Mouse (Mus musculus): ENCODE results near the gene Tnfrsf19.

The Tnfrsf19 gene

DNA sequence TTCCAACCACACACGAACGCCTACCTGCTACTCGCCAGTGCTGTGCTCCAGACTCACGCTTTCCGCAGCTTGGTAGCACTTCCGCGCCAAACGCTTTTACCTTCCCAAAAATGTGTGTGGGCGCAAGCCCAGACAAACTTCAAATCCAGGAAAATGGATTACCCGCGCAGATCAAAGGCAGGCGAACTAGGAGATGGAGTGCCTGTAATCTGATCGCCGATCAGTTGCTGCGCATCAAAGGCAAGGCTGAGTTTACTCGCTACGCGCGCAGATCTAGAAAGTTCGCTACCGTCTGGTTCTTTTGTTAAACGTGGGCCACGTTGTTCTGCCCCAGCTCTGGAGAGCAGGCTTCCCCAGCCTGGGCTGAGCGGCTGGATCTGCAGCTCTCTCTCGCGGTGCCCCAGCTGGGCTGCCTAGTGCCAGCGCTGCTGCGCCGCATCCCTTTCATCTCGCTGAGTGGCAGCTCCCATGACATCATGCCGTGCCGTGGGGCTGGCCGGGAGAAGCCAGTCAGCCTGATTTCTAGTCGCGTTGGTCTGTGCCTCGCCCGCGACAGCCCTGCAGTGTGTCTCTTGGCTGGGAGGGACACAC lies at the start of gene Tnfrsf19:
TSS of gene Tnfrsf19 (minus strand) at position 400 of the 591 bp plus-strand sequence.
- DNase-seq: peak; percentile 78 to 85

DNA sequence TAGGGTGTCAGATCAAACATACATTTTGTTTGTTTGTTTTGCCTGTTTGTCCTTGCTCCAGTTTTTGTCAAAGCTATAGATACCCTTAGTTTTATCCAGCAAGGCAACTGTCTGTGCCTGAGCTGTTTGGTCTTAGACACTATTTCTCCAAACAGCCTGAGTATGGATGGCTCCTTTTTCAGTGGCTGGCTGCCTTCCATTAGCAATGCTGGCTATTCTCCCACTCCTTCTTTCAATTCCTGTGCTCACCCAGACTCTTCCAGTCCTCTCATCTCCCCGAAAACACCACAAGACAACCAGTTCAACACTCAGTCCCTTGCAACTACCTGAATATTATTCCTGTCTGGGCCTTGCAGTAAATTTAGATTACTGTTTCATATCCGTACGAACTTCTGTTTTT lies 45.8 kb upstream of the Tnfrsf19 start:
- no peak for DNase-seq

DNA sequence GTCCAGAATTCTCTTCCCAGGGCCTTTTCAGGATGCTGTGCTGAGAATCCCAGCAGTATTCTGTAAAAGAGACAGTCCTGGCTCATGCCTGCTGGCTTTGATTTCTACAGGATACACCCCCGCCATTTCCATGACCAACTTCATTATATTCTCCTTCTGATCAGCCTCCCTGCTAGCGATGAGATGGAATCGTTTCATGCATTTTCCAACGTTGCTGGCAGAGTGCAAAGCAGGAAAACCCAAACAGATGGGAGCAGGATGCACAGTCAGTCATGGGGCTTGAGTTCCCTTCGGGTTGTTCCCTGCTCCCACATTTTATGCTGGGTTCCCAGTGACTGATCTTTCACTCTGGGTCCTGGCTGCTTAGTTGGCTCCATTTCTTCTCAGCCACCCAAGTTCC lies 44.7 kb upstream of the Tnfrsf19 start:
- no peak for DNase-seq

DNA sequence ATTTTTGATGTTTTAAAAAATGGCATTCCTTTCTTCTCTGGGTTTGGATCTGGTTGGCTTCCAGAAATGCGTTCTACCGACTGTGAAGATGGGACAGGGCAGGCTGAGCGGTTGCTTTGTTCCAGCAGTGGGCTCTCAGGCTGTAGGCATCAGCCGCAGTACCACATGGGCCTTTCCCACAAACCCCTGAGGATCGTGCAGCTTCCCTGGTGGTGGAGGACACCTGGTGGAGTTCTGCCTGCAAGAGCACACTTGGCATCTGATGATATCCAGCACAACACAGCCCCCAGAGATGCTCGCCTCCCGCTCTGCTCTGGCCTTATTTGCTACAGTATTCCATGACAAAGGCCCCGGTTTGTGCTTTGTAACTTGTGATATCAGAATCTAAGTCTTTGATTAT lies 41.9 kb upstream of the Tnfrsf19 start:
- DNase-seq: no peak

DNA sequence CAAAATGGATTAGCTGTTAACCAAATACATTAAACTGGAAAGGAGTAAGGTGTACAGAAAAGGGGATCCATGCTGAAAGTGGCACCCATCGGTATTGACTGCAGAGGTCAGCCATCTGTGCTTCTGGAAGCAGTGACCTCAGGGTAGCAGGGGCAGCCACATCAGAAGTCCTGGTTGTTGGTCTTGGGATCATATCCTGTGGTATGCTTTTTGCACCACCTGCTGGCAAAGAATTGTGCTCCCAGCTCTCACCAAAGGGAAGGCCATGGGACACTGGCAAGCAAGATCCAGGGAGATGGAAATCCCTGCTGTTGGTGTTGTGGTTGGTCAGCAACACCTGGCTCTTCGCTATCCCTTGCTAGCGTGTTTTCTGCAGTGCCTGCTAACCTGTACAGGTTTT lies 39.0 kb upstream of the Tnfrsf19 start:
- DNase-seq: peak; percentile 66 to 73

DNA sequence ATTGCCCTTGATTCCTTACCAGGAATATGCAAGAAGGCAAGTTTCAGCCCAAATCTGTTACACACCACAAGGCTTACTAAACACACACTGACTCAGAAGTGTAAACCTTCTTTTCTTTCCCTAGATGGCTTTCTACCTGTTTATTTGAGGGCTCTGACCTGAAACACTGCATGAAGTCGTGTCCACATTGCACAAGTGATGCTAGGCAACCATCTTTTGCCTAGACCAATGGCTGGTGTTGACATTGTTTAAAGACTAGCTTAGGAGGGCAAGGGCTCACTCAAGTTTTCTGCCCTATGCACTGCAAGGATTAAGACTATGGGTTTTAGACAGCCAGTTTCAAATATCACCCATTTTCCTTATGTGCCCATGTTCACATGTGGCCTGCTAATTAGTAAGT lies 23.3 kb upstream of the Tnfrsf19 start:
- no peak for DNase-seq

DNA sequence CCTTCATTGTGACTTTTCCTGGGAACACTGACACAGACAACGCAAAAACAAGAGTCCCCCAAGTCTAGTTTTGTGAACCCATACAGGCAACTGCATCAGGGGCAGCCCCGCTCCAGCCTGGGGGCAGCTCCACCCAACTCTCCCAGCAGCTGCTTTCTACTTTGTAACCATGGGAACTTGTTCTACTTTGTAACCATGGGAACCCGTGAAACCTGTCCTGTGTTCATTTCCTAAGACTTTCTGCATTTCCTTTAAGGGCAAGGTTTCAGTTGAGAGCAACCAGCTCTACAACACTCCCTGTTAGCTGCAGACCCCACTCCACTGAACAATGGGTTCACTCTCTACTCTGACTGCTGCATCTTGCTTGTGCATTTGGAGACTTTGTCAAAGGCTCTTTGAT lies 15.4 kb upstream of the Tnfrsf19 start:
- no peak for DNase-seq

DNA sequence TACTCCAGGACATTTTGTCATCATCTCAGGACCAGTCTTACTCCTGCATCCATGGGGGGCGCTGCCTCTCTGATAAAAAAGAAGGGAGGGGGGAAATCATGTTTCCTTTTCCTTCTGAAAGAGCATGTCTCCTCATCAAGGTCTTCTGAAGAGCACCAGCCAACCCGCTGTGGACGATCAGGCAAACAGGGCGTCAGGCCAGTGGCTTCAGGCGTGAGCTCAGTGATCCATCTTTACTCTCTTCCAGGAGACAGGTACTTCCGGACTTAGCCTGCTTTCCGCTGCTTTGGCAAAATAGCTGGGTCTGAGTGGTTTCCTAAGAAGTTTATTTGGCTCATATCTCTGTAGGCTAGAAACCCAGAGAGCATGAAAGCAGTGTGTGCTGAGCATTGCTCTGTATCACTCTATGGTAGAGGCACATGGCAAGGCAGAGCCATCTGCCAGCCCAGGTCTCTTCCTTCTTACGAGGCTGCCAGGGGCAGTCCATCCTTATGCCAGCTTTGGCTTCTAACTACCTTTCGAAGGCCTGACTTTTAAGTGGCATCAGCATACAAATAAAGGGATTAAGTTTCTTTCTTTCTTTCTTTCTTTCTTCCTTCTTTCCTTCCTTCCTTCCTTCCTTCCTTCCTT lies 13.1 kb upstream of the Tnfrsf19 start:
- DNase-seq: peak in 1 of 2 experiments; percentile 28

DNA sequence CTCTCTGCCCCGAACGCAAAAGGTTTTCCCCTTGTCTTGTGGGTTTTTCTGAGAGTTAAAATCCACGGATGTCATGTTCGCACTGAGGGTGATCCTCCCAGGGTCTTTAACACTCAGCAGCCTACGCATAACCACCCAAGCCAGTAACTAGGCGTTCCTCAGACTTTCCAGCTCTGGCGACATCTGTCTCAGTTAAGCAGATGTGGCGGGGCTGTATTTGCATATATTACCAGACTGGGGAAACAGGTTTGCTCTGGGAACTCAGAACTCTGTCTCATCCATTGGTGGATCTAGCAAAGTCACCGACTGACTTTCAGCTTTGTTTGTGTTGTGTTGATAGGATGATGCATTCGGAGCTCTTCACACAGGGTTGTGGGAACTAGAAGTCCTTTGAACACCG lies 10.7 kb upstream of the Tnfrsf19 start:
- no peak for DNase-seq

DNA sequence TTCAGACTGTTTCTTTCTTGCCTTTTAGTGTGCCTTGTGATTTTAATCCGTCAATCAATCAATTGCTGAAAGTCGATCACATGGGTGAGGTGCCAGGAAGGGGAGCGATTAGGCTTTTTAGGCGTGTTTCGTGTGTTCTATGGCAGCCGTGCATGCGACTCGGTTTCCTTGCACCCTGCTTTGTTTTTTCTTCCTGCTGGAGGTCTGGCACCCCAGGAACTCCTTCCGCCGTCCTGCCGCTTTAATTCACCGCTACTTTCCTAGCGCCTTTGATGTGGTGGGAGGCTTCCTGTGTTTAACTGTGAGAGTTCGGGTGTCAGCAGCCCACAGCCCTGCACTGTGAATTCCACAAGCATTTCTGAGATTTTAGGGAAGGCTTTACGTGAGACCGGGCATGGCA lies 10.2 kb upstream of the Tnfrsf19 start:
- peak in 1 of 2 experiments; percentile 34 for DNase-seq

DNA sequence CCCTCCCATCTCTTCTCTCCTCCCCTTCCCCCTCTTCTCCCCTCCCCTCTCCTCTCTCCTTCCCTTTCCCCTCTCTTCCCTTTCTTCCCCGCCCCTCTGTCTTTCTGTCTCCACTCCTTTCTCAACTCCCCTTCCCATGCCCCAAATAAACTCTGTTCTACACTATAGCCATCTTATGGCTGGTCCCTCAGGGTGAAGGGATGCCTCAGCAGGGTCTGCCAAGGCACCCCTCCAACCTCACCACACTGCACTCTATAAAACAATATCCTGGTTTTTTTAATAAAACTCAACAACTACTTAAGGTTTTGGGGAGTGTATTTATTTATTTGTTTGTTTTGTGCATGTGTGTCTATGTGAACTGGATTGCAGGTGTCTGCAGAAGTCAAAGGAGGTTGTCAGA lies 9.6 kb upstream of the Tnfrsf19 start:
- DNase-seq: no peak

DNA sequence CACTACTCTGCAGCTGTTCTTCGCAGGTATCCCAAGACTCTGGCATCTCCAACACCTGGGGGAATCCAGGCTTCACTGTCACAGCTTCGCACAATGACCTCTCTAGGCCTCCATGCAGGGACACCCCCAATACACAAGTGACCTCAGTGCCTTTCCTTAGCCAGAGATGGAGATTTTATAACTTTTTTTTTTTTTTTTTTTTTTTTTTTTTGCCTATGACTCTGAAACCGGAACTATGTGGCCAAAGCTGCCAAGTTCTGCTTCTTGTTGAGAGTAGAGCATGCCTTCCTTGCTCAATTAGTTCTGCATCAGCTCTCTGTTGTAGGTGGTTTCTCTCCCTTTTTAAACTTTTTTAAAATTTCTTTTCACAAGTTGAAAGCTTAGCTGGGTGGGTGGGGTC lies 5.9 kb upstream of the Tnfrsf19 start:
- no peak for DNase-seq

DNA sequence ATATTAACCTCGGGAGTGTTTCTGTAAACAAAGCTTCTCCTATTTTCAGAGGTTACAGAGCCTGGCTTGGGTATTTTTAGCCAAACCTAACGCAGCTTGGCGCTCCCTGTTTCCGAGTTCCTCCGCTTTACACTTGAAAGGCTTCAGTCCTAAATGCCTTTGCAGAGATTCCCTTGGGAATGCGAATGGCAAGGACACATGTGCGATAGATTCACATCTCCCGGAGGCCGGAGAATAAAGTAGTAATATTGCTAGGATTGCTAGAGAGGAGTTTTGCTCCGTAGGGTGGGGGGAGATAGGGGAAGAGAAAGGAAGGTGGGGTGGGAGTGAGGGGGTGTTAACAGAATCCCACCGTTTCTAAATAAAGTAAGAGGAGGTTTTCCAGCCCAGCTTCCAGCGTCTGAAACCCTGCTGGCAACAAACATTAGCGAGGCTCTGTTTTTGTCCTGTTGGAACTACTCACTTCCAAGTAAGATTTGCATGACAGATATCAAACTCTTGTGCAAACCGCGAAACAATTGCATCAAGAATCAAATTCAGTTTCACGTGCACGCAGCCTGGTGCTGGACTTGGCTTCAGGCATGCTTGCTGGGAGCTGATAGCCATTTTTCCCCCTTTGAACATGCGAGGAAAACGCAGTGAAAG lies 722 bp downstream of the Tnfrsf19 start:
- peak in 1 of 2 experiments; percentile 26 for DNase-seq

DNA sequence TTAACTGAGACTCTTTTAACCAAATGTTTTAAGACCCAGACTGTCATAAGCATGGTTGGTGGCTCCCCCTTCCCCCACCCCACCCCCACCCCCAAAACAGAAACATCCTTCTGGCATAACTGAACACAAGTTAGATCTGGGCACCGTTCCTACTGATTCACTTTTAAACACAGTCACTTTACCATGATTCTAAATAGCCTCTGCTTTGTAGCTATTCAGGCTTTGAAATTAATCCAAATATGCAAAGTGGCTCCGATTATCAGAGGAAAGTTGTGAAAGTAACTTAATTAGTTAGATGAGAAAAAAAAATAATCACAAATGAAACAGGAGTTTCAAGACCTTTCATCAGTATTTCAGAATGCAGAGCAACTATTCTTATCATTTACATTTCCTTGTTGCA lies 2.0 kb downstream of the Tnfrsf19 start:
- no peak for DNase-seq

DNA sequence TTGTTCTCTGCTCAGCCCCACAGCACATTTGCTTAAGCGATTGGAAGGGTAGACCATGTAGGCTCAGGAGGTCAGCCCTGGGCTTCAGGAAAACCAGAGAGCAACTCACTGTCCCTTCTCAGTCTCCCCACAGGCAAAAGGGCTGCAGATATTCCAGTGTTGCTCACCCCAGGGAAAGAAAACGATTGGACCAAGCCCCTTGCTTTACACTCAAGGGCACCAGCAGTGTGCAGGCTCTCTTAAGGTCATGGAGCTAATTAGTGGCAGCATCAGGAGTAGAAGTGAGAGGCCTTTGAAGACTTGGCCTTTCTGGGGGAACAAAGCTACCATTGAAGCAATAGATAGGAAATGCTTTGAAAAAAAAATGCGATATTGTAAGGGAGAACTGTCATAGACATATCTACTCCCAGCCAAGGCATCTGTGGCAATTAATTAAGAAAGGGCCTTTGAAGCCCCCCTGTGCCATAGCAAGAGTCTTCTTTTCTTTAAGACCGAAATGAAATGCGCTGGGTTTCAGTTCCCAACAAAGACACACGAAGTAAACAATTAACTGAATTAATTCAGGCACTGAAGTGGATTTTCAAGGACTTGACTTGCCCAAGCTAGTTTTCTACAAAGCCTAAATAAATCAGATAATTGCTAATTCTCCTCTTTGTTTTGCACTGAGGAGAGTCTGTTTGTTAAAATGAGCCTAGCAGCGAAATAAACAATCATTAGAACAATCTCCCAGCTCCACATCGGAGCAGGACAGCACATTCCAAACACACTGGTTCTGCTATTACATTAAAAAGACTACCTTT lies 2.6 kb downstream of the Tnfrsf19 start:
- DNase-seq: no peak

DNA sequence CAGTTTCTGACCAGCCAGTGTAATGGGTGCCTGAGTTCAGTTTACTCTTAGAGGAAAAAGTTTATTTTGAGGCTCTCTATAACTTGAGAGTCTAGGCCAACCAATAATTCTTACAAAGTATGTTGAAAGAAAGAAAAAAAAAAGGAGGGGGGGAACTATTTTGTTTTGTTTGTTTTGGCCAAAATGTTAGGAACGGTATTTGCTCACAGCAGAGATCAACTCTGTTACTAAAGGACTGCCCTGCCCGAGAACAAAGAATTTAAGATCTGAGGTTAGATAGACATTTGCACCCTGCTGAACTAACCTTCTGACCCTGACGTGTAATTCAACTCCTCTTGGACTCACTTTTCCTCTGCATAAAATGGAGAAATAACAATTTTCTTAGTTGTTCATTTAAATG lies 4.0 kb downstream of the Tnfrsf19 start:
- no peak for DNase-seq

DNA sequence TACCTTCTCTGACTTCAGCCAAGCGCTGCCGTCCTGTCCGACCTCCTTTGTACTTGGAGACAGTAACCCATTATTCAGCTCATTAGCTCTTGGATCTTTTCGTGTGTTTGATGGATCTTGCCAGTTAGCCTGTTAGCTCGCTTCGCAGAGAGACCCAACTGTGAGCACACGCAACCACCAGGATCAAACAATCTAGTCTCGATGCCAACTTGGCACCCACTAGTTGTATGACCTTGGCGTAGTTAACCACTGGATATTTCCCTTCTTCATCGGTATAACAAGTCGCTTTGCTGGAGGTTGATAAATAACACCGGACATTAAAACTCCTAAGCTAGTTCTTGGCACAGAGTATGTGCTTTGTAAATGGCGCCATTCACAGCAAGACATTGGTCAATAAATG lies 6.1 kb downstream of the Tnfrsf19 start:
- no peak for DNase-seq

DNA sequence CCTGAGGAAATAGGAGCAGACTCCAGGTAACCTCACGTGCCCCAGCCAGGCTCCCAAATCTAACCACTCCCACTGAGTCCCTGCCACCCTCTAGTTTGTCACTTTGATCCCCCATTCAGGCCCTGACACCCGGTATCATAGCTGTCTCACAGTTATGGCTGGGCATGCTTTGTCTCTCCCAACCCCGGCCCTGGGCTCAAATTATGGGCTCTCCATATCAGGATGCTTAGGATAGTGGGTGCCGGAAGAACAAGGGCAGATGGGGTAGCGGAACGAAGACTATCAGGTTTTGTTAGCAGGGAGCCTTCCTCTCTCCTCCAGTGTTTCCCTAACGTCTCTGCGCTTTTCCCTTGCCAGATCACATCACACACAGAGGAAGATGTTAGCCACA lies 8.2 kb downstream of the Tnfrsf19 start:
- DNase-seq: no peak

DNA sequence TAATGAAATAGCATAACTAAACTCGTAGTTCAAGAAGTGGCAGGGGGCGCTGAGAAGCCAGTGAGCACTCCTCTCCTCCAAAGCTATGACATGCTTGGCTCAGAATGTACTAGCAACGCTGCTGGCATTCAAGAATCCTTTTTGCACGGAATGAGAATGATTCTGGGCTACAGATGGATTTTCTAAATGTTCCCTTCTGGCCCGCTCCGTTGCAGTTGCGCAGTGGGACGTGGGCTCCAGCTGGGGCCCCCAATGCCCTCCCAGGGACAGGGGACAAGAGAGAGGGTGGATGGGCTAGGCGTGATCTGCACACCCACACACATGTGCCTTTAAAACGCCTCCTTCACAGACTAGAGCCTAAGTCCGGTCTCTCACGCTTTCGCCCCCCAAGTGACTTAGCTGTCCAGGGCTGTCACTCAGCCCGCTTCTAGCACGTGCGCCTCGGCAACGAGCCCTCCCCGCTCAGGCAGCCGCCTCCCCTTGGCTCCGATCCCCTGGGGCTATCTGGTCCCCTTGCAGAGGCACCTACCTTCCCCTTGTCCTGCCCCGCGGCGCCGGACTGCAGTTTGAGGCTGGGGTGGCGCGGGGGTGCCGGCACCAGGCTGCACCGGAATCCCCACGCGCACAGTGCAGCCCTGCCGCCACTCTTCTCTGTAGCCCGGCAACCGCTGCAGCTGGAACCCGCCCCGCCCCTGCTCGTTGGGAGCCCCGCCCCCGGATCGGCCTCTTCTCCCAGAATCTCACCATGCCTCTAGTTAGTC lies 8.8 kb downstream of the Tnfrsf19 start:
- DNase-seq: peak; percentile 82 to 86

DNA sequence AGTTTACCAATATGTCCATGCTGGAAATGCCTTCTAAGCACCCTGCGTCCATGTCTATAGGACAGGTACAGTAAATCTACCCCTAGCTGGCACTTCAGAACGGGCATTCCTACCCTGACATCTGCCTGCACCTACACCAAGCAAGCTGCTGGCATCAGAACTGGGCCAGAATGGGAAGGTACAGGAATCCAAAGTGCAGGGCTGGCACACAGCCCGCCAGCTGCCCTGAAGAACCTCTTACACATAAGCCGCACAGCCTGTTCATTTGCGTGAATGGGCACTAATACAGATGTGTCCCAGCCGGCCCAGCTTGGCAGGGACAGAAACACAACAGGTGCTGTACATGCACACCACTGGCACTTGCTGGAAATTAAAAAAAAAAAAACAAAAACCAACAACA lies 15.9 kb downstream of the Tnfrsf19 start:
- DNase-seq: no peak

DNA sequence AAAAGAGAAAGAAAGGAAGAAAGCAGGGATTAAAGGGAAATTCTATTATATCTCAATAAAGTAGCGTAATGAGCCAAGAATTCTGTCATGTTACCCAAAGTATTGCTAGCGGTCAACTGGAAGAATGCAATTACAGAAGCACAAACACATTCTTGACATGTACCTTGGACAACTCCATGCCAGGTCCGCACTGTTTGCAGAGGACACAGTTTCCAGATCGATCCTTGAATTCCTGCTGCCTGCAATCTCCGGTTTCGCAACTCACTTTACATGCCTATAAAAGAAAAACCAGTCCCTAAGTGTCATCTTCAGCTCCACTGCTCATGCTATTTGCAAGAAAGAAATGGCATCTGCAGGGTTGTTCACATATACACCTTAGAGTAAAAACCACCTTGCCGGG lies 22.3 kb downstream of the Tnfrsf19 start:
- no peak for DNase-seq

DNA sequence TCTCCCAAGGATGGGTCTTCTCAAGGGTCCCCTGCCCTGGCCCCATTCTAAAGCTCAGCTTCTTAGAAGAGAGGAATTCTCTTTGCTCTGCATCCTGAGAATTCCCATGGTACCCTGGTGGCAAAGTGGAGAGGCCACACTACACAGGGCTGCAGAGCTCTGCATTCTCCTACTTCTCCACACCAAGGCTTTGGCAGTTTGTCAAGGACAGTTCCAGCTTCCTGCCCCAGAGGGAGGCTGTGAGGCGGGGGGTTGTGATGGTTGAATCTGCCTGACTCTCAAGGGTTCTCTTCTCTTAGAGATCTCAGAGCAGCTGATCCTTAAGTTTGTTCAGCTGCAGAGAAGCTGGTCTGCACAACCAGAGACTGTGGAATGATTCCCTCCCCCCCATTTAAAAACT lies 23.9 kb downstream of the Tnfrsf19 start:
- DNase-seq: no peak

DNA sequence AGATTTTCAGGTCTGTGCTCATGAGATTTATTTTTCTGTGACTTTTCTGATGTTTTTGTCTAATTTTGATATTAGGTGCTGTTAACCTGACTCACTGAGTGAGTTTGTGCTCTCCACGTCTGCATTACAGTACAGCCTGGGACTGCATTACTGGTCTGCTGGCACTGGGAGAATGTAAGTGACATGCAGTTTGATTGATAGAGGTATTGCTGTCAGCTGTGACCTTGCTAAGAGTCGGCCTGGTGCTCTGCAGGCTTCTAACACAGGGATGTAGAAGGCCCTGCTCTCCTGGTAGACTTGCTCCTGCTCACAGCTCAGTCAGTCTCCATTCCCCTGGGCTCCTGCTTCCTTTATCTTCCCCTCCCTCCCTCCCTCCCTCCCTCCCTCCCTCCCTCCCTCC lies 25.3 kb downstream of the Tnfrsf19 start:
- no peak for DNase-seq
